Mouse (Mus musculus) erythroblast, embryonic 14.5 days (primary cell): ENCODE measurements around the gene Dnajb13.

Experiments
- GATA1 ChIP-seq: IDR thresholded peaks from 2 replicates; pipeline ENCODE4 v1.6.1; 2012; ENCODE audit warnings: low read length, inconsistent platforms, mixed read lengths
- TAL1 ChIP-seq: IDR thresholded peaks from 3 replicates; pipeline ENCODE4 v1.6.1; 2012; ENCODE audit warnings: low read length, inconsistent platforms, mixed read lengths

- no peak for TF ChIP-seq GATA1
- TF ChIP-seq TAL1 = no peak
Measured at GRCm38 (mm10) chr7:100499465-100499864, 15.3 kb downstream of the Dnajb13 start.
